Mouse (Mus musculus): ENCODE measurements around the gene Pdss2. TPM values are rescaled to one million over a fixed set of nuclear protein-coding genes. Genes with fewer than 3 reads are reported as not detected.

Gene Pdss2
- polyA plus RNA-seq (2015; fragmentation: Nextera tagmentation; extraction: Ambion mirVana) = 14.5 and 15.3 TPM in 2 replicates

- H3K4me3 ChIP-seq (replicated peaks) = peak within 1 kb of the TSS; percentile 94
- ATAC-seq (replicated peaks; ENCODE audit: low FRiP score) = peak; percentile 99
- H3K9ac ChIP-seq = peak within 1 kb of the TSS; percentile 96
- WGBS = under 1% methylated on average over 50 of the region's 50 CpGs
- H3K27me3 ChIP-seq = no peaks in the 10 kb centered on the region
- H3K4me2 ChIP-seq = peak within 1 kb of the TSS; percentile 89
- peaks cover 11% of the 10 kb centered on the region; the same call in 1 of the 2 replicates for H3K4me1 ChIP-seq
- no peaks in the 10 kb centered on the region for H3K36me3 ChIP-seq
- H3K27ac ChIP-seq = peak within 1 kb of the TSS; percentile 95
- no peaks in the 10 kb centered on the region for H3K9me3 ChIP-seq (replicated peaks)
These were observed at the start of gene Pdss2 for GRCm38 (mm10) chr10:43220910-43221625. Pdss2 (plus strand) TSS chr10:43221486.

GRCm38 (mm10) chr10:43172066-43172465 lies 49.2 kb upstream of the Pdss2 start:
- WGBS = 4% methylated on average over 7 of the region's 7 CpGs
- peak overlapping the region; percentile 87 for H3K4me3 ChIP-seq (replicated peaks)
- H3K27ac ChIP-seq = no peak overlapping the region; the same call in 1 of the 2 replicates
- no peak overlapping the region for H3K9ac ChIP-seq
- H3K9me3 ChIP-seq (replicated peaks) = no peaks in the 10 kb centered on the region
- peaks cover 65% of the 10 kb centered on the region for H3K27me3 ChIP-seq
- no peak for ATAC-seq (replicated peaks; ENCODE audit: low FRiP score)
- H3K4me2 ChIP-seq = peak overlapping the region; percentile 98
- no peaks in the 10 kb centered on the region for H3K36me3 ChIP-seq
- peaks cover 36% of the 10 kb centered on the region for H3K4me1 ChIP-seq

GRCm38 (mm10) chr10:43172554-43172953 lies 48.7 kb upstream of the Pdss2 start:
- WGBS = 4% methylated on average over 8 of the region's 8 CpGs
- Histone ChIP-seq H3K27me3 (peaks cover 68% of the 10 kb centered on the region), H3K4me1 (peaks cover 36% of the 10 kb centered on the region), H3K9ac (no peak overlapping the region), H3K9me3 (replicated peaks) (no peaks in the 10 kb centered on the region), H3K4me3 (replicated peaks) (peak overlapping the region; percentile 87), H3K4me2 (peak overlapping the region; percentile 98), H3K27ac (0 out of 2 replicates have a peak overlapping the region, but pooled peaks have one; percentile 23), H3K36me3 (no peaks in the 10 kb centered on the region)
- ATAC-seq (replicated peaks; ENCODE audit: low FRiP score) = no peak

- Histone ChIP-seq H3K4me3 (replicated peaks) (peak overlapping the region; percentile 87), H3K27ac (peak overlapping the region; percentile 79), H3K36me3 (no peaks in the 10 kb centered on the region), H3K9ac (peak overlapping the region; percentile 73), H3K4me1 (peaks cover 36% of the 10 kb centered on the region), H3K4me2 (peak overlapping the region; percentile 98), H3K27me3 (peaks cover 74% of the 10 kb centered on the region), H3K9me3 (replicated peaks) (no peaks in the 10 kb centered on the region)
- ATAC-seq (replicated peaks; ENCODE audit: low FRiP score) = peak; percentile 46; the same call in 1 of the 2 replicates
- WGBS = under 1% methylated on average over 53 of the region's 53 CpGs
These were observed 48.0 kb upstream of the Pdss2 start for GRCm38 (mm10) chr10:43173141-43173827.

- Histone ChIP-seq H3K27ac (peak overlapping the region; percentile 79), H3K27me3 (peaks cover 77% of the 10 kb centered on the region)
- WGBS = 0% methylated on average over 28 of the region's 38 CpGs
These were observed 47.4 kb upstream of the Pdss2 start for GRCm38 (mm10) chr10:43173828-43174325.

GRCm38 (mm10) chr10:43174326-43175155 lies 46.7 kb upstream of the Pdss2 start, which contains the start of the genes Sobp and 9030612E09Rik:
Sobp (minus strand) TSS chr10:43174530.
9030612E09Rik (plus strand) TSS chr10:43174704.
- no peaks in the 10 kb centered on the region for H3K36me3 ChIP-seq
- WGBS = under 1% methylated on average over 81 of the region's 91 CpGs
- ATAC-seq (replicated peaks; ENCODE audit: low FRiP score) = peak; percentile 67
- H3K9ac ChIP-seq = peak within 1 kb of the TSS; percentile 73
- peaks cover 77% of the 10 kb centered on the region for H3K27me3 ChIP-seq
- peak within 1 kb of the TSS; percentile 79 for H3K27ac ChIP-seq
- no peaks in the 10 kb centered on the region for H3K9me3 ChIP-seq (replicated peaks)
- H3K4me1 ChIP-seq = peaks cover 36% of the 10 kb centered on the region
- peak within 1 kb of the TSS; percentile 98 for H3K4me2 ChIP-seq
- peak within 1 kb of the TSS; percentile 87 for H3K4me3 ChIP-seq (replicated peaks)

More at GRCm38 (mm10) chr10:43173828-43174325, 47.4 kb upstream of the Pdss2 start:
- H3K4me1 ChIP-seq = peaks cover 36% of the 10 kb centered on the region
- ATAC-seq (replicated peaks; ENCODE audit: low FRiP score) = 0 out of 2 replicates have a peak, but pooled peaks have one; percentile 27
- no peaks in the 10 kb centered on the region for H3K9me3 ChIP-seq (replicated peaks)
- H3K36me3 ChIP-seq = no peaks in the 10 kb centered on the region
- H3K4me2 ChIP-seq = peak overlapping the region; percentile 98
- peak overlapping the region; percentile 73 for H3K9ac ChIP-seq
- H3K4me3 ChIP-seq (replicated peaks) = peak overlapping the region; percentile 87

- Histone ChIP-seq H3K27me3 (peaks cover 75% of the 10 kb centered on the region), H3K36me3 (no peaks in the 10 kb centered on the region), H3K4me1 (peaks cover 36% of the 10 kb centered on the region), H3K27ac (no peak overlapping the region), H3K4me2 (peak overlapping the region; percentile 98), H3K4me3 (replicated peaks) (peak overlapping the region; percentile 87), H3K9me3 (replicated peaks) (no peaks in the 10 kb centered on the region), H3K9ac (peak overlapping the region; percentile 73)
- 0% methylated on average over 18 of the region's 18 CpGs for WGBS
- ATAC-seq (replicated peaks; ENCODE audit: low FRiP score) = peak; percentile 38; the same call in 1 of the 2 replicates
These were observed 46.1 kb upstream of the Pdss2 start for GRCm38 (mm10) chr10:43175156-43175601.

- no peak overlapping the region for H3K4me3 ChIP-seq (replicated peaks)
- H3K9me3 ChIP-seq (replicated peaks) = no peaks in the 10 kb centered on the region
- peaks cover 33% of the 10 kb centered on the region for H3K27me3 ChIP-seq
- H3K4me2 ChIP-seq = no peak overlapping the region
- H3K9ac ChIP-seq = no peak overlapping the region
- 54% methylated on average over 5 of the region's 5 CpGs for WGBS
- no peak overlapping the region for H3K27ac ChIP-seq
- peaks cover 4% of the 10 kb centered on the region for H3K4me1 ChIP-seq
- ATAC-seq (replicated peaks; ENCODE audit: low FRiP score) = no peak
- H3K36me3 ChIP-seq = no peaks in the 10 kb centered on the region
These were observed 40.9 kb upstream of the Pdss2 start for GRCm38 (mm10) chr10:43180313-43180912.

GRCm38 (mm10) chr10:43200206-43200605 lies 21.1 kb upstream of the Pdss2 start:
- H3K9me3 ChIP-seq (replicated peaks) = no peaks in the 10 kb centered on the region
- H3K27me3 ChIP-seq = no peaks in the 10 kb centered on the region
- H3K27ac ChIP-seq = no peak overlapping the region
- H3K4me2 ChIP-seq = no peak overlapping the region
- no peaks in the 10 kb centered on the region for H3K36me3 ChIP-seq
- no peak overlapping the region for H3K4me3 ChIP-seq (replicated peaks)
- H3K4me1 ChIP-seq = no peaks in the 10 kb centered on the region
- ATAC-seq (replicated peaks; ENCODE audit: low FRiP score) = no peak
- WGBS = 86% methylated on average over 2 of the region's 2 CpGs
- no peak overlapping the region for H3K9ac ChIP-seq

GRCm38 (mm10) chr10:43203865-43204264 lies 17.4 kb upstream of the Pdss2 start:
- WGBS = 79% methylated on average over 3 of the region's 3 CpGs
- H3K4me1 ChIP-seq = no peaks in the 10 kb centered on the region
- H3K36me3 ChIP-seq = no peaks in the 10 kb centered on the region
- no peak overlapping the region for H3K27ac ChIP-seq
- no peak overlapping the region for H3K4me3 ChIP-seq (replicated peaks)
- ATAC-seq (replicated peaks; ENCODE audit: low FRiP score) = no peak
- H3K27me3 ChIP-seq = no peaks in the 10 kb centered on the region
- H3K4me2 ChIP-seq = no peak overlapping the region
- no peak overlapping the region for H3K9ac ChIP-seq
- no peaks in the 10 kb centered on the region for H3K9me3 ChIP-seq (replicated peaks)

- Histone ChIP-seq H3K9ac (no peak overlapping the region), H3K4me2 (no peak overlapping the region), H3K4me3 (replicated peaks) (no peak overlapping the region), H3K36me3 (no peaks in the 10 kb centered on the region), H3K4me1 (no peaks in the 10 kb centered on the region), H3K27ac (no peak overlapping the region), H3K27me3 (no peaks in the 10 kb centered on the region), H3K9me3 (replicated peaks) (no peaks in the 10 kb centered on the region)
- 52% methylated on average over 6 of the region's 6 CpGs for WGBS
- no peak for ATAC-seq (replicated peaks; ENCODE audit: low FRiP score)
These were observed 9.4 kb upstream of the Pdss2 start for GRCm38 (mm10) chr10:43211866-43212265.
